ENCODE assay signal across 8 mouse cellular contexts in the genomic region with DNA sequence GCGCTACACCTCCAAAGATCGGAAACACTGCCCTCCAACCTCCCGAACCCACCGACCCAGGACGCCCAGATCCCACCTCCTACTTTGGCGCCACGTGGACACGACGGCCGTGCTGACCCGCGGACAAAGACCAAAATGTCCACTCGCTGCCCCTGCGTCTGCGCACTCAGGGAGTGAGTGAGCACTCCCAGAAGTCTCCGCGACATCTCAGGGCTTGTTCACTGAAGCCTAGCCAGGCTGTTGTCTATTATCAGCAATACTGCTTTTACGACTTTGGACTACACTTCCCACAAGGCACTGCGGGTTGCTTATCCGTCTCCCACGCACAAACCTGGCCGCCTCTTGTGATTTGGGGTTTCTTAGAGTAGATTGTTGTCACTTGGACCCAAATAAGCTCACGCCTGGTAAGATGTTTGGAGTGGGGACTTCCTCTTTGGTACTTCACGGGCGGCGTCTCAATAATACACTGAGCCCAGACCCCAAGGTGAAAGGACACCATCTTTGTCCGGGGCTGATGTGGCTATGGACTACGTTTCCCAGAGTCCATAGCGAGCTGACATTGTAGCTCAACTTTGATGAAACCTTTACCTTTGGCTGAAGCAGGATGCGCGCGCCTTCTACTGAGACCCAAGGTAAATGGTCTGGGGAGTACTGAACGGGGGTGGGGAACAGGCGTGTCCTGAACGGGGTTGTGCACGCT. TPM values are rescaled to one million over a fixed set of nuclear protein-coding genes. Genes with fewer than 3 reads are reported as not detected.
A peak's percentile ranks its signal among the peaks of the same experiment; 100 is the strongest.
DNase-seq lines count a peak whose midpoint lies in the region; ATAC-seq and TF ChIP-seq lines count a peak whose summit lies in the region.

Gene Zfp146, minus strand, starts transcription at position 168 of the 700 bp plus-strand sequence.

- H3K27ac ChIP-seq in bone marrow macrophage, adult 2 months (ENCODE audit: insufficient read depth, low read depth, low read length) = peak within 1 kb of the TSS; percentile 65
- peak within 1 kb of the TSS; percentile 68 for H3K27ac ChIP-seq in embryonic fibroblast, embryonic 13.5 days (ENCODE audit: insufficient read depth, low read length)
- H3K27ac ChIP-seq in kidney, embryonic 14.5 days (ENCODE audit: low read depth, low read length) = peak within 1 kb of the TSS; percentile 94
- H3K27ac ChIP-seq in limb, embryonic 15.5 days = peak within 1 kb of the TSS; percentile 93

- peak within 1 kb of the TSS; percentile 68 for H3K4me2 ChIP-seq in kidney, embryonic 14.5 days (replicated peaks; ENCODE audit: low read depth, low read length)
- peak within 1 kb of the TSS; percentile 59 for H3K4me2 ChIP-seq in limb, embryonic 15.5 days

- TF ChIP-seq CTCF in bone marrow macrophage, adult 2 months (IDR thresholded peaks at IDR 0.05; ENCODE audit: low read depth, low read length) = no peak
- TF ChIP-seq CTCF in embryonic fibroblast, embryonic 13.5 days (IDR thresholded peaks at IDR 0.05; ENCODE audit: borderline replicate concordance, insufficient read depth, low read length) = no peak

- H3K9ac ChIP-seq in kidney, embryonic 14.5 days (ENCODE audit: low read depth, low read length) = peak within 1 kb of the TSS; percentile 93
- H3K9ac ChIP-seq in limb, embryonic 15.5 days = peak within 1 kb of the TSS; percentile 64

- peak; percentile 97 for ATAC-seq in kidney, embryonic 14.5 days (ENCODE audit: low FRiP score, low TSS enrichment)
- ATAC-seq in limb, embryonic 15.5 days (ENCODE audit: insufficient number of reproducible peaks, low FRiP score, low TSS enrichment, low read depth) = peak; percentile 97

- under 1% methylated on average over 36 of the region's 36 CpGs for WGBS in kidney, embryonic 14.5 days
- WGBS in limb, embryonic 15.5 days = under 1% methylated on average over 36 of the region's 36 CpGs

- H3K27me3 ChIP-seq in kidney, embryonic 14.5 days (ENCODE audit: control insufficient read depth, insufficient read depth, low read length) = no peaks in the 10 kb centered on the region
- H3K27me3 ChIP-seq in limb, embryonic 15.5 days = no peaks in the 10 kb centered on the region

- peaks cover 29% of the 10 kb centered on the region for H3K9me3 ChIP-seq in kidney, embryonic 14.5 days (ENCODE audit: control insufficient read depth, low read length)
- peaks cover 15% of the 10 kb centered on the region; the same call in 1 of the 2 replicates for H3K9me3 ChIP-seq in limb, embryonic 15.5 days

- peaks cover 5% of the 10 kb centered on the region; the same call in 1 of the 2 replicates for H3K4me1 ChIP-seq in bone marrow macrophage, adult 2 months (ENCODE audit: control insufficient read depth, insufficient read depth, low read length)
- H3K4me1 ChIP-seq in embryonic fibroblast, embryonic 13.5 days (ENCODE audit: control insufficient read depth, insufficient read depth, low read length) = no peaks in the 10 kb centered on the region
- peaks cover 6% of the 10 kb centered on the region for H3K4me1 ChIP-seq in kidney, embryonic 14.5 days (ENCODE audit: control insufficient read depth, insufficient read depth, low read length)
- peaks cover 8% of the 10 kb centered on the region for H3K4me1 ChIP-seq in limb, embryonic 15.5 days

- H3K4me3 ChIP-seq in bone marrow macrophage, adult 2 months (ENCODE audit: insufficient read depth, low read length) = peak within 1 kb of the TSS; percentile 95
- H3K4me3 ChIP-seq in embryonic fibroblast, embryonic 13.5 days (ENCODE audit: insufficient read depth, low read length) = peak within 1 kb of the TSS; percentile 86
- peak within 1 kb of the TSS; percentile 77 for H3K4me3 ChIP-seq in kidney, embryonic 14.5 days (ENCODE audit: low read length)
- H3K4me3 ChIP-seq in limb, embryonic 15.5 days = peak within 1 kb of the TSS; percentile 61

- DNase-seq in 416B (ENCODE audit: low read depth) = peak; percentile 98
- DNase-seq in heart, adult 9 months (ENCODE audit: low spot score in 2 of 2) = peak; percentile 96 to 97
- peak; percentile 75 to 82 for DNase-seq in monocyte, adult 2 months (ENCODE audit: low read depth in 1 of 2, low spot score in 2 of 2)
- peak; percentile 92 to 94 for DNase-seq in spleen, postnatal 36 days (ENCODE audit: low spot score in 2 of 2)

- no peak for TF ChIP-seq POLR2A in bone marrow macrophage, adult 2 months (IDR thresholded peaks at IDR 0.05; ENCODE audit: borderline replicate concordance, low read depth, low read length)
- TF ChIP-seq POLR2A in embryonic fibroblast, embryonic 13.5 days (IDR thresholded peaks at IDR 0.05; ENCODE audit: low read depth, low read length) = peak; percentile 98

- H3K36me3 ChIP-seq in kidney, embryonic 14.5 days (ENCODE audit: control insufficient read depth, insufficient read depth, low read length) = peaks cover 23% of the 10 kb centered on the region; the same call in 1 of the 2 replicates
- peaks cover 29% of the 10 kb centered on the region for H3K36me3 ChIP-seq in limb, embryonic 15.5 days

RNA-seq across cellular contexts. Expression of gene Zfp146, which starts in this region (rescaled TPM):
- polyA plus RNA-seq in bone marrow macrophage, adult 2 months (2012; ENCODE audit: insufficient read depth, insufficient read length, missing spikeins) = 19.9 and 22.9 TPM in 2 replicates
- 62.6 and 68.9 TPM in 2 replicates for polyA plus RNA-seq in embryonic fibroblast, embryonic 13.5 days (2011; ENCODE audit: insufficient read length, low read depth, missing spikeins)
- 20.2 and 23.0 TPM in 2 replicates for polyA plus RNA-seq in kidney, embryonic 14.5 days (2014; fragmentation: Nextera tagmentation; extraction: Ambion mirVana)
- 17.4 and 18.7 TPM in 2 replicates for polyA plus RNA-seq in limb, embryonic 15.5 days (2015; fragmentation: Nextera tagmentation; extraction: Ambion mirVana)

Comparison
In these comparisons a context has a peak if more than half of its experiments do, and no peak if none do; other contexts are left out.
1. Peak in every context shown above with its lines: DNase-seq, ATAC-seq, H3K4me3 ChIP-seq and H3K27ac ChIP-seq.